Mouse (Mus musculus): ENCODE measurements around the gene Cfap99. TPM values are rescaled to one million over a fixed set of nuclear protein-coding genes. Genes with fewer than 3 reads are reported as not detected.
A peak's percentile ranks its signal among the peaks of the same experiment; 100 is the strongest.

The Cfap99 gene
- polyA plus RNA-seq, 2 experiments: 0.04 TPM; not detected in 1

DNA sequence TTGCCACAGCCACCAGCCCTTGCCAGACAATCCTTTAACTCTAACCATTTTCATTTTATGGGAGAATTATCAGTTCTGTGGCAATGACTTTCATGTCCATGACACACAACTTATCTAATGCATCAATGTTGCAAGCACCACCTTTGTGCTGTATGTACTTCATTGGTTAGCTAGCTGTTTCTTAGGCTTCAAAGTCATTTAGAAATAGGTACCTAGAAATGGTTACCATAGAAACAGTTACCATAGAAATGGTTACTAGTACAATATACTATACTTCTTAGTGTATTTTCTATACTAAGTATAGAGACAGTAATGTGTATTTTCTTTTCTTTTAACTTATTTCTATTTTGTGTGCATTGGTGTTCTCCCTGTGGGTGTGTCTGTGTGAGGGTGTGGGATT is 36.9 kb downstream of the Cfap99 start:
- H3K4me1 ChIP-seq (ENCODE audit: control insufficient read depth, insufficient read depth, low read length): peaks cover 16% of the 10 kb centered on the region
- DNase-seq (ENCODE audit: low spot score): no peak
- TF ChIP-seq POLR2A (IDR thresholded peaks at IDR 0.05; ENCODE audit: borderline replicate concordance, extremely low read depth, insufficient read depth, insufficient read length): no peak
- no peaks in the 10 kb centered on the region for H3K27me3 ChIP-seq (ENCODE audit: control insufficient read depth, insufficient read depth, low read length)
- no peak overlapping the region for H3K9ac ChIP-seq (ENCODE audit: low read depth, low read length, severe bottlenecking)
- no peak overlapping the region for H3K27ac ChIP-seq (replicated peaks; ENCODE audit: low read depth, low read length)
- H3K4me2 ChIP-seq (replicated peaks; ENCODE audit: low read depth, low read length, severe bottlenecking): no peak overlapping the region
- H3K36me3 ChIP-seq (ENCODE audit: control insufficient read depth, insufficient read depth, low read length): no peaks in the 10 kb centered on the region
- H3K4me3 ChIP-seq (replicated peaks; ENCODE audit: low read length): no peak overlapping the region
- no peaks in the 10 kb centered on the region for H3K9me3 ChIP-seq (ENCODE audit: control insufficient read depth, low read length)
- ATAC-seq (ENCODE audit: low FRiP score, low read depth): no peak

- Histone ChIP-seq H3K4me2 (replicated peaks; ENCODE audit: low read depth, low read length, severe bottlenecking) (peak overlapping the region; percentile 61), H3K4me1 (ENCODE audit: control insufficient read depth, insufficient read depth, low read length) (peaks cover 16% of the 10 kb centered on the region), H3K9ac (ENCODE audit: low read depth, low read length, severe bottlenecking) (no peak overlapping the region; the same call in 1 of the 2 replicates), H3K9me3 (ENCODE audit: control insufficient read depth, low read length) (no peaks in the 10 kb centered on the region), H3K27ac (replicated peaks; ENCODE audit: low read depth, low read length) (peak overlapping the region; percentile 8; the same call in 1 of the 2 replicates), H3K27me3 (ENCODE audit: control insufficient read depth, insufficient read depth, low read length) (no peaks in the 10 kb centered on the region), H3K4me3 (replicated peaks; ENCODE audit: low read length) (peak overlapping the region; percentile 31; the same call in 1 of the 2 replicates), H3K36me3 (ENCODE audit: control insufficient read depth, insufficient read depth, low read length) (no peaks in the 10 kb centered on the region)
- WGBS: 25% methylated on average over 4 of the region's 4 CpGs
- DNase-seq (ENCODE audit: low spot score) (peak; percentile 38), ATAC-seq (ENCODE audit: low FRiP score, low read depth) (peak; percentile 27; the same call in 1 of the 2 replicates)
- TF ChIP-seq POLR2A (IDR thresholded peaks at IDR 0.05; ENCODE audit: borderline replicate concordance, extremely low read depth, insufficient read depth, insufficient read length): no peak
Measured at GRCm38 (mm10) chr5:34326249-34326691, 37.9 kb downstream of the Cfap99 start.

DNA sequence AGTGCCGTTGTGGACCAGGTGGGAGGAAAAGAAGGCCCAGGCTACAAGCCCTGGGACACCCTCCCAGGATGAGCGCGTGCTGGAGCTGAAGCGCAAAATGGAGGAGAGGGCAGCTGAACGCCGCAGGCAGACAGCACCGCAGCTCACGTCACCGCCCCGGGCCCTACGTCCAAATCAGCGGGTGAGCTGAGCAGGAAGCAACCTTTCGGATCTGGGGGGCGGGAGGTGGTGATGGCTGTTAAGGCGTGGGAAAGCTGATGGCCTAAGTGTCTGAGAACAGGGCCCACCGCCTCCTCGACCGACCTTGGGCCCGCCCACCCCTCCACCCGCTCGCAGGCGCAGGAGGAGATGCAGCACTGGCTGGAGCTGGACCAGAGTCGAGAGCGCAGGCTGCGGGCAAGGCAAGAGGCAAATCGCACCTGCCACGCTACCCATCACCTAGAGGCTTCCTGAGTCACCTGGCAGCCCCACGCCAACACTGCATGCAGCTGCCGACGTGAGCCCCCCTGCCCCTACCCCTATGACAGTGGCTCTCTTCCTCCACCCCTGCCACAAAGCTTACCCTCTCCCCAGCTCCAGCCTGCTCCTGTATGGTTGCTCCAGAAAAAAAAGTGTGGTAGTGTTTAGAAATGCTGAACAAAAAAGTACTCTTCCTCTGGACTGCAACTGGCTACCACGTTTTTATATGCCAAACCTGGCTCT is 38.6 kb downstream of the Cfap99 start:
- Histone ChIP-seq H3K9ac (ENCODE audit: low read depth, low read length, severe bottlenecking) (peak overlapping the region; percentile 61), H3K36me3 (ENCODE audit: control insufficient read depth, insufficient read depth, low read length) (no peaks in the 10 kb centered on the region), H3K27ac (replicated peaks; ENCODE audit: low read depth, low read length) (no peak overlapping the region), H3K27me3 (ENCODE audit: control insufficient read depth, insufficient read depth, low read length) (no peaks in the 10 kb centered on the region), H3K4me2 (replicated peaks; ENCODE audit: low read depth, low read length, severe bottlenecking) (peak overlapping the region; percentile 61), H3K9me3 (ENCODE audit: control insufficient read depth, low read length) (no peaks in the 10 kb centered on the region), H3K4me3 (replicated peaks; ENCODE audit: low read length) (peak overlapping the region; percentile 31), H3K4me1 (ENCODE audit: control insufficient read depth, insufficient read depth, low read length) (peaks cover 16% of the 10 kb centered on the region)
- ATAC-seq (ENCODE audit: low FRiP score, low read depth): peak; percentile 73
- no peak for DNase-seq (ENCODE audit: low spot score)
- WGBS: 7% methylated on average over 27 of the region's 31 CpGs
- TF ChIP-seq POLR2A (IDR thresholded peaks at IDR 0.05; ENCODE audit: borderline replicate concordance, extremely low read depth, insufficient read depth, insufficient read length): no peak

DNA sequence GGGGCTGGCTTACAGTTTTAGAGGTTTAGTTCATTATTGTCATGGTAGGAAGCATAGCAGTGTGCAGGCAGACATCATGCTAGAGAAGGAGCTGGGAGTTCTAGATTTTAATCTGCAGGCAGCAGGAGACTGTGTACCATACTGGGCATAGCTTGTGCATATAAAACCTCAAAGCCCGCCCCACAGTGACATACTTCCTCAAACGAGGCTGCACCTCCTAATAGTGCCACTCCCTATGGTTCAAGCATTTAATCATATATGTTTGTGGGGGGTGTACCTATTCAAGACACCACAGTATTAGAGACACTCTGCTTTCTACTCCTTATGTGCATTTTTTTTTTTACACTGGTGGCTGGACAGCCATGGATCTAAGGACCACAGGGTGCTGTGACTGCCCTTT is 41.7 kb downstream of the Cfap99 start:
- Histone ChIP-seq H3K9ac (ENCODE audit: low read depth, low read length, severe bottlenecking) (no peak overlapping the region), H3K36me3 (ENCODE audit: control insufficient read depth, insufficient read depth, low read length) (no peaks in the 10 kb centered on the region), H3K4me1 (ENCODE audit: control insufficient read depth, insufficient read depth, low read length) (peaks cover 16% of the 10 kb centered on the region), H3K27ac (replicated peaks; ENCODE audit: low read depth, low read length) (no peak overlapping the region), H3K4me3 (replicated peaks; ENCODE audit: low read length) (no peak overlapping the region), H3K27me3 (ENCODE audit: control insufficient read depth, insufficient read depth, low read length) (no peaks in the 10 kb centered on the region), H3K4me2 (replicated peaks; ENCODE audit: low read depth, low read length, severe bottlenecking) (no peak overlapping the region), H3K9me3 (ENCODE audit: control insufficient read depth, low read length) (no peaks in the 10 kb centered on the region)
- ATAC-seq (ENCODE audit: low FRiP score, low read depth): no peak
- 75% methylated on average over 2 of the region's 2 CpGs for WGBS
- TF ChIP-seq POLR2A (IDR thresholded peaks at IDR 0.05; ENCODE audit: borderline replicate concordance, extremely low read depth, insufficient read depth, insufficient read length): no peak
- DNase-seq (ENCODE audit: low spot score): no peak

GRCm38 (mm10) chr5:34334081-34334480 is 45.7 kb downstream of the Cfap99 start:
- Histone ChIP-seq H3K4me3 (replicated peaks; ENCODE audit: low read length) (no peak overlapping the region), H3K4me2 (replicated peaks; ENCODE audit: low read depth, low read length, severe bottlenecking) (no peak overlapping the region), H3K4me1 (ENCODE audit: control insufficient read depth, insufficient read depth, low read length) (peaks cover 14% of the 10 kb centered on the region), H3K27ac (replicated peaks; ENCODE audit: low read depth, low read length) (no peak overlapping the region), H3K27me3 (ENCODE audit: control insufficient read depth, insufficient read depth, low read length) (no peaks in the 10 kb centered on the region), H3K36me3 (ENCODE audit: control insufficient read depth, insufficient read depth, low read length) (no peaks in the 10 kb centered on the region; the same call in 1 of the 2 replicates), H3K9me3 (ENCODE audit: control insufficient read depth, low read length) (no peaks in the 10 kb centered on the region), H3K9ac (ENCODE audit: low read depth, low read length, severe bottlenecking) (no peak overlapping the region)
- TF ChIP-seq POLR2A (IDR thresholded peaks at IDR 0.05; ENCODE audit: borderline replicate concordance, extremely low read depth, insufficient read depth, insufficient read length): no peak
- DNase-seq (ENCODE audit: low spot score) (no peak), ATAC-seq (ENCODE audit: low FRiP score, low read depth) (no peak)
- WGBS: 85% methylated on average over 1 of the region's 1 CpGs

All from limb, embryonic 14.5 days (tissue).